Mouse (Mus musculus) lung, adult 18-20 months (tissue): ENCODE data around the gene 1600014C23Rik.

ENCODE experiments used
- DNase-seq, 2 experiments: peaks; one replicate each; pipeline ENCODE4 v3.0.0; 2022; ENCODE audit warnings: mixed read lengths in 2 of 2

1600014C23Rik gene

DNA sequence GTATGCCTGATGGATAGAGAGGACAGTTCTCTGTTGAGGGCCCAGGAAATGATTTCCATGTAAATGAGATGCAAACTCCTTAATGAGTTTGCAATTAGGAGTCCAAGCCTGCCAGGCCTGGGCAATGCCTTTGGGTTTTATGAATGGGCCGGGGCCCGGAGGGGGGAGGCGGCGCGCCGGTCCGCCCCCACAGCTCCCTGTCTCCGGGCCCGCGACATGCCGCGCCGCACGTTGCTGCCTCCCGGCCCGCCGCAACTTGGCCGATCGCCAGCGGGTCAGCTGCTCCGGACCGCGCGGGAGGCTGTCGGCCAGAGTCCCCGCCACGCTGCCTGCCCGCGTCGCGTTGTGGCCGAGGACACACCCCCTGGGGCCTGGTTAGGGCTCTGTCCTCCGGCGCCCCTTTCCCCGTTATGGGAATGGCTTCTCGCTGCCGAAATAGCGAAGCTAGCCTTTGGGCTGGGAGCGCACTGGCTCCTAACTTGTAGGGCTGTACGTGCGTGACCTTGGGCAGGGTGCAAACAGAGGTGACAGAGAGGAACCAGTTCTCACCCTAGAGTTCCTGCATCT lies at the start of gene 1600014C23Rik:
Gene 1600014C23Rik (minus strand): TSS at position 110 of the 567 bp plus-strand sequence.
- DNase-seq, result peak in 1 of 2 experiments; percentile 37

DNA sequence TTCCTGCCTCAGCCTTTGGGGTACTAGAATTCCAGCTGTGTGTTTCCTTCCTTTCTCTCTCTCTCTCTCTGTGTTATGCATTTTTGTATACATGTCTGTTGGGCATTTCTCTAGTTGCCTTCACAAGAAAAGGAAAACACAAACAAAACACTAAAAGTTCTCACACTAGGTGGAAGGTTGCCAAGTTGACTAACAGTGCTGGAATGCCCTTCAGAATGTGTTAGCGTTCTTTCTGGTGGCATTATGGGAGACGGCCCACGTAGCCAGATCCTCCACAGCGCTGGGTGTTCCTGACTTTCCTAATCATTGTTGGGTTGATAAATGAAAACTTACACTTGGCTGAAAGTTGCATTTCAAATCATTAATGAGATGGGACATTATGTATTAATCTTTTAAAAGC lies 44.8 kb upstream of the 1600014C23Rik start:
- DNase-seq, result no peak

DNA sequence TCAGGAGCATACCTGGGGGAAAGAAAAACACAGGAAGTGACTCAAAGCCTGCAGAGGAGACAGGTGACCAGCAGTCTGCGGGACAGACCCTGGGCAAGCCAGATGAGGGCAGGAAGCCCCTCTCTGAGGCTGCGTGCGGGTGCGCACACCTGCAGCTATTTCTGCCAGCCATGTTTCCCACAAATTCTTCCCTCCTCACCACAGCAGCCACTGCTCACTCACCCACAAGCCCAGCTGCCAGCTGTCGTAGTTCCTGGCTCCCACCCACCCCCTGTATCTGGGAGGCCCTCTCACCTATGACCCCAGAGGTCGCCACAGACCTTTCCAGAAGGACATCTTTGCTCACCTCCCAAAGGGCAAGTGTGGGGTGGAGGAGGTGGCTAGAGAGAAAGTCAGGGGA lies 43.8 kb upstream of the 1600014C23Rik start:
- DNase-seq, result no peak

DNA sequence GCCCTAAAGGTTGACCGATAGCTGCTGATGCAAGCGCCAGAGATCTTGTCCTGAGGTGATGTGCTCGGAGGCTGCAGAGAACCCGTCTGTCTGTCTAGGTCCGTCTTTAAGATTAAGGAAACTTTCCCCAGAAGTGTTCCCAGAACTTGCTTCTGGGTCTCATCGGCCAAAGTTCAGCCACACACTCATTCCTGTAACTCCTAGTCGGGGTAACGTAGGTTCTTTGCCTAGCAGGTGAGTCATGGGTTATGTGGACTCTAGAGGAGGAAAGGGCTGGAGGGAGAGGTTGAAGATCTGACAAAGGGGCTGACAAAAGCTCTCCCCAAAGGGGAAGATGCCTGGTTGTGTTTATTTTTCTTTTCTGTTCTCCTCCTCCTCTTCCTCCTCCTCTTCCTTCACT lies 42.5 kb upstream of the 1600014C23Rik start:
- no peak for DNase-seq

DNA sequence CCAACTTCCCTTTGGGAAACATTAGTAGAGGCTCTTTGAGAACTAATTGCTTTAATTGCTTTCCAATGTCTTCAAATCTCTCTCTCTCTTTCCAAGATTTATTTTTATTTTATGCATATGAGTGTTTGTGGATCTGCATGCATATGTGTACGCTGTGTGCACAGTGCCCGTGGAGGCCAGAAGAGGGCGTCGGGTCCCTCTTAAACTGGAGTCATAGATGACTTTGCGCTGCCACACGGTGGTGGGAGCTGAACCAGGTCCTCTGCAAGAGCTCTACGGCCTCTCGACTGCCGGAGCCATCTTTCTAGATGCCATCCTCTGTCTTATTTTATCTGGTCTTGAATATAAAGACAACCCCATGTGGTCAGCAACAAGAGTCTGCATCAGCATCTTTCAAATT lies 41.8 kb upstream of the 1600014C23Rik start:
- no peak for DNase-seq

DNA sequence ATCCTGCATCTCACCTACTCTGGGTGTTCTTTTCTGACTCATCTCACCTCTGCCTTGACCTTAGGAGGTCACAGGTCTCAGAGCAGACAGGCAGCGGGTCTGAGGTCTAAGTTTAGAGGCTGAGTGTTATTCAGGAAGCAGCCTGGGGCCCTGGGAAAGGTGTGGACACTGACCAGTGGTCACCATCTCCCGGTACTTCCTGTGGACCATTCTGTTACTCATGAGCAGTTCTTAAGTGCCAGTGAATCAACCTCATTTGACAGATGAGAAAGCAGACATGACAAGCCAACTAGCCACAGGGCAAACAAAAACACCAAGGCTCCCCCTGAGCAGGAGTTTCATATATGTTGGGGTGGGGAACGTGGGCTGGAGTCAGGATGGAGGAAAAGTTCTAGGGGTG lies 38.9 kb upstream of the 1600014C23Rik start:
- DNase-seq, result no peak

DNA sequence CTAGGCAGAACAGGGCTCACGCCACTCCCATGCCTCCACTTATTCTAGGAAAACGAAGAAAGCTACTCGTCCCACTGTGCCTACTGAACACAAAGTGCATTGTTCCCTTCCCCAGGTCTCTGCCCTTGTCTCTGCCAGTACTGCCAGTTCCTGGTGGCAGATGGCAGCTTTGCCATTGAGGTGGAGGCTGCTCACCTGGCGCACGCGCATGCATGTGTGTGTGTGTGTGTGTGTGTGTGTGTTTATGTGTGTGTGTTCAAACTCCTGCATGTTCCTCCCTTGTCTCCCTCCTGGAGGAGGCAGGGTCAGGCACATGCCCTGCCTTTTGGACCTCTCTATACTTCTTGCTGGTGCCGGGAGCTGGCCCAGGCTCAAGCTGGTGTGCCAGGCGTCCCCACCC lies 38.5 kb upstream of the 1600014C23Rik start:
- DNase-seq, result no peak

DNA sequence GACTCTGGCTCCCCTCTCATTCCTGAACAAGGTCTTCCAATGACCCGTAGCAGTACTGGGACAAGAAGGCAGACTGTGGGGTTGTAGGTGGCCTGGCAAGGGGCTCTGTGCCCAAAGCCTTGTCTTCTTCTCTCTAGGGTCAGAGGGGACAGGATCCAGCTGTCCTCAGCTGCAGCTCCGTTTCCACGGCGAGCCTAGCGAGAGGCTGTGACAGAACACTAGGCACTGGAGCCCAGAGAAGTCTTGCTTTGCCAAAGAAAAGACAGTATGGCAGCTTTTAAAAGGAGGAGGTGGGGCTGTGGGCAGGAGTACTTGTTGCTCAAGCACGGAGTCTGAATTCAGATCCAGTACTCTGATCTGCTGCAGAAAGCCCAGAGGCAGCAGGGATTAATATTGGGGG lies 36.8 kb upstream of the 1600014C23Rik start:
- peak; percentile 30 to 52 for DNase-seq

DNA sequence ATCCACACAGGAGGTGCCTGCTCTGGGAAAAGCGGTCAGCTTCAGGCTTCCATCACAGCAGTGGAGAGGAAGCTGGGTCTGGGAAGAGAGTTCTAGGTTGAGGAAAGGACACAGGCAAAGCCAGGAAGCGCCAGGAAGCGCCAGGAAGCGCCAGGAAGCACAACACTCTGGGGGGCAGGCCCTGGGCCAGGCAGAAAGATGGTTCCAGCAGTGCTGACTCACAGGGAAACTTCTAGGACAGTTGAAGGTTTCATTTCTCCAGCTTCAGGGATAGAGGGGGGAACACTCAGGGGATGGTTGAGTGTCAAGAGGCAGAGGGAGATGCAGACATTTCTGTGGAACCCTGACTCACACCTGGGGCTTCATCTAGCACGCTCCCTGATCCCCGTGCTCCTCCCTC lies 36.2 kb upstream of the 1600014C23Rik start:
- DNase-seq, result no peak

DNA sequence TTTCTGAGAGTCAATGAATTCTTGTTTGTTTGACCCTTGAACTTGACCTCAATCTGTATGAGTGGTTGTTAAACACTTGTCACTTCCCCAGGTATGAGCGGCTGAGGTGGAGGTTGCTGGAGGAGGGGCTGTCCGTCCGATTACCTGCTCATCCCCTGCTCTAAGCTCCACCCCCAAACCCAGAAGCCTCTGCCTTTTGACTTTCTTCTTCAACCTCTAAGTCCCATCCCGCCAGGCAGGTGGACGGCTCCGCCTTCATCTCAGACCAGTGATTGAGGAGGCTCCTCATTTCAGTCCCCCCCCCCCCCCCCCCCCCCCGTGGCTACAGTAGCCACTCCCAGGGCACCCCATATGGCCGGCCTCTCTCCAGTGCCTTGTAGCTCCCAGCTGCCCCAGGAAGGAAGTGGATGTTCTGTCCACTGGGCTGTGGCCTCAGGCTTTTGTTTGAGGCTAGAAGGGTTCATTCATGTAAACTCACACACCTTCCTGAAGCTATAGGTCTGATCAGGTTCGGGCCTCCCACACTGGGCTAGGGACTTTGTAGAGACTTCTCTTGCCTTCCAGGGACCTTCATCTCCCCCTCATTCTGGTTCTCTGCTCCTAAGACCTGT lies 34.0 kb upstream of the 1600014C23Rik start:
- DNase-seq, result peak; percentile 77 to 86

DNA sequence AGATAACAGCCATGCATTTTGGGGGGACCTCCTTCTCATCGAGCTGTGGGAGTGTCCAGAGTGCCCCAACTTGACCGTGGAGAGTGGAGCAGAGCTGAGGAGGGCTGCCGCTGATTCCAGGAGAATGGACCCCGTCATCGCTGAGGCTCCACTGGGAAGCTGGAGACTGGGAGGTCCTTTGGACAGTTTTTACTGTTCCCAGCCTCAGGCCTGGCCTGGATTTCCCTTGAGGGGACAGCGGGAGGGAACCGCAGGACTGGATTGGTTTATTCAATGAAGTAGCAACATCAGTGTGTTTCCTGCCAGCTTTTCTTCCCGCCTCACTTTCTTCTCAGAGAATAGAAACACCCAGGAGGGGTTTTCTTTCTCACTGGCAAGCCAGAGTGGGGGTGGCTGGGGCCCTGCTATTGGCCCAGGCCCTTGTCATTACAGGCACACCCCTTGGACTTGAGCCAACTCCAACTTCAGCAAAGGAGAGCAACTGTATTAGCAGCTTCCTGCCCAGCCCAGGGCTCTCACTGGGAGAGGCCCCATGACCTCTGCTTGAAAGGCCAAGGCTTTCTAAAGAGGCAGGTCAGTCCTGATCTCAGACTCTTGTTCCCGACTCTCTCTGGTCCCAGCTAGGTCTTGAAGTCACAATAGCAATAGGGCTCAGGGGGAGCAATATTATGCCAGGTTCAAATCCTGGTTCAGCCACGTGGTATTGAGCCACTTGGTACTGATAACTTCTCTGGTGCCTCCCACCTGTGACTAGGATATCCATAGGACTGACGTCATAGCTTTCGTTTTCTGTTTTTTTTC lies 33.3 kb upstream of the 1600014C23Rik start:
- DNase-seq, result peak; percentile 93 to 97

DNA sequence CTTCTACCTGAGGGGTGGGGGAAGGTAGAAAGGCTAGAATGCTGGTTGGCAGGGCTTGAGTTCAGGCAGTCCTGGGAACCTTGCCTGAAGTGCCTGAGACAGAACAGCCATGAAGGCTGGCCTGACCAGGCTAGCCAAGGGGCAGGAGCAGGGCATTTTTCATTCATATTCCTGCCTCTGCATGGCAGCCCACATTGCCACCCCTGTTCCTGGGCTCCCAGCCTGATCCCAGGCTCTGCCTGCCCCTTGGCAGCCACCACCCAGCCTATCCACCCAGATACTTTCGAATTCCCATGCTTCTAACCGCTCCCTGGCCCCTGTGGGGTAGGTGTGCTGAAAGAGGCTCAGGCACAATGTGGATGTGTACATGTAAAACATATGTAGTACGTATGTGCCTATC lies 32.3 kb upstream of the 1600014C23Rik start:
- DNase-seq, result no peak

DNA sequence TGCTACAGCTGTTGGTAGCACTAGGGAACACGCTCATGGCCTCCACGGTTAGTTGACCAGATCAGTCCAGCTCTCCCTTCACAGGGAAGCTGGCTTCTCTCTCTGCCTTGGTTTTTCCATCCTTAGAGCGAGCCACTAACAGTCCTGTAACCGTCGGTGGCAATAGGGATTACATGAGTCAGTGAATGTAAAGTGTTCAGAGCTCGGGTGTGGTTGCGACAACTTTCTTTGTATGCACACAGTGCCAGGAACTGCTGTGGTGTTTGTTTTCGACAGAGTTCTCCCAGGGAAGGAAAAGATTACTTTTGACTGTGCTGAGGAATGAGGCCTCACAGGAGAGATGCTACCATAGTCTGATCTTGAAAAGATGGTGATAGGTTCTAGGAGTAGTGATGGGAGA lies 29.5 kb upstream of the 1600014C23Rik start:
- no peak for DNase-seq

DNA sequence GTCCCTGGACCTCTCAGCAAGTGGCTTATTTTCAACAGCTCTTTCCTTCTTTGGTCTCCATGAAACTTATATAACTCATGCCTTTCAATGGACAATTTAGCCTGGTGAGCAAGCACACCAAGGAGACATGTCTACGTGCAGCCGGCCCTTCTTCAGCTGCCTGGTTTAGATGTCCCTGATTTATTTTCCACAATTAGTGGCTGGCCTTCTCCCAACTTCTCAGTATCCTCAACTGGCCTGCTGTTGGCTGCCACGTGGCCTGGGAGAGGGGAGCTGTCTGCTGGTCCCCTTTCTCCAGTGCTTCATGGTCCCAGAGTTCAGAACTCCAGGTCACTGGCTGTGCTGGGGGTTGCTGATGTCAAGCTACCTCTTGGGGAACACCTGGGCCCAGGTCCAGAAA lies 28.3 kb upstream of the 1600014C23Rik start:
- DNase-seq, result no peak

DNA sequence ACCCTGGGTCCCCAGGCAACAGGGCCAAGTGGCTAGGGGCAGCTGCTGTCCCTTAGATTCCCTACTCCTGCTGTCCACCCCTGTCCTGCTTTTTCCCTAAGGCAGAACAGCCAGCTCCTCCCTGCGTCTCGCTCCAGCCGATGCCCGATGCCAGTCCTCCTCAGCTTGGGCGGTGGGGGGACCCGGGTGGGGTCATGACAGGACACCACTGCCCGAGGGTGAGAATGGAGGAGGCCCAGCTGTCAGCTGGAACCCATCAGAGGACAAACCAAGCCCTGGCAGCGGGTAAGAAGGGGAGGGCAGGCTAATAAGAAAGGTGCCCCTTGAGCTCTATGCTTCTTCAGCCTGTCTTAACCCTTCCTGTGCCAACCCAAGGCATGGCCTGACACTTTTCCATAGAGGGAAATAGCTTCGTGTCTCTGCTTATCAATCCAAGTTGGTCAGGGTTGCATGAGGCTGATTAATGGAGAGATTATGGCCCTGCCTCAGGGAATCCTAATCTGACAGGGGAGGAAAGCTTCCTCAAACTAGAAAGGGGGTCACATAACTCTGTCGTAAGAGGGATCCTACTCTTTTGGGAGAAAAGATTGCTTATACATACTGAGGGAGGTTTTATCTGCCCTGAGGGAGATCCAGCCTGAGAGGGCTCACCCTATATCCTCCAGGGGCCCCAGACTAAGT lies 27.5 kb upstream of the 1600014C23Rik start:
- DNase-seq, result no peak

DNA sequence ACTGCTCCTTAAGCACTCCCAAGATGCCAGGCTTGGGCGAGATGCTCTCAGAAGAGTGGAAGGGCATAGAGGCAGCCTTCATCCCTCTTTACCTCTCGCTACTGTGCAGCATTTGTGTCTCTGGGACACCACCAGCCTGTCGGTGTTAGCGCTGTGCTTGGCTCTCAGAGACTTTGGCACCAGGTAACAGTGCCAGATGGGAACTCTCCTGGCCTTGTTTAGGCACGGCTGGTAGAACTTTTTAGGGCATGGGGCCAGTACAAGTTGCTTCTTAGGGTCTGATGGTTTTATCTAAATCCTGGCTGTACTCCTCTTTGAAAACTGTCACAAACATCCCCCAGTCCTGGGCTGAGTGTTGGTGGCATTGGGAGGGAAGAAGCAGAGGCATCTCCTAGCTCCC lies 26.1 kb upstream of the 1600014C23Rik start:
- DNase-seq, result no peak

DNA sequence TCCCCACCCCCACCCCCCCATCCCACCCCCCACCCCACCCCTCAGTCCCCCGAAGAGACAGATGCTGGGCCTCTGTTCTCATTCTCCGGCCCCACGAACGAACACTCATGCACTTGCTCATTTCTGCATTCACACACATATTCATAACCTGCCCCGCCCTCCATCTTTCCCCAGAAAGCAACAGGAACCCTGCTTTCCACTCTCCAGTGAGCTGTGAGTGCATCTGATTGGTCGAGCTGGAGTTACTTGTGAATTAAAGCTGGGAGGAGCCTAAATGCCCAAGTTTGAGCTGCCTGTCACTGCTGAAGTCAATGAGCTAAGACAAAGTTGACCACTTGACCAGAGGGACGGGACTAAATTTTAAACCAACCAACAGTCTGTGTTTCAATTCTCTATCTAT lies 25.2 kb upstream of the 1600014C23Rik start:
- no peak for DNase-seq

DNA sequence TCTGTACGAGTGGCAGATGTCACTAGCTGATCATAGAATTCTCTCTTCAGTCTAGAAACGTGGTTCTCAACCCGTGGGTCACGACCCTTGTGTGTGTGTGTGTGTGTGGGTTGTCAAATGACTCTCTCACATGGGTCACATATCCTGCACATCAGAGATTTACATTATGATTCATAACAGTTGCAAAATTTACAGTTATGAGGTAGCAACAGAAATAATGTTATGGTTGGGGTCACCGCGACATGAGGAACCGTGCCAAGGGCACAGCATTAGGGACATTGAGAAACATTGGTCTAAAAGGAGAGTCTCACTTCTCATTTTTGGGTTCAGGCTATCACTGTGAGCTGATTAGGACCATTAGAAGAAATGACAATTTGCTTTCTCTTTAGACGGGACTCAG lies 24.3 kb upstream of the 1600014C23Rik start:
- DNase-seq, result no peak

DNA sequence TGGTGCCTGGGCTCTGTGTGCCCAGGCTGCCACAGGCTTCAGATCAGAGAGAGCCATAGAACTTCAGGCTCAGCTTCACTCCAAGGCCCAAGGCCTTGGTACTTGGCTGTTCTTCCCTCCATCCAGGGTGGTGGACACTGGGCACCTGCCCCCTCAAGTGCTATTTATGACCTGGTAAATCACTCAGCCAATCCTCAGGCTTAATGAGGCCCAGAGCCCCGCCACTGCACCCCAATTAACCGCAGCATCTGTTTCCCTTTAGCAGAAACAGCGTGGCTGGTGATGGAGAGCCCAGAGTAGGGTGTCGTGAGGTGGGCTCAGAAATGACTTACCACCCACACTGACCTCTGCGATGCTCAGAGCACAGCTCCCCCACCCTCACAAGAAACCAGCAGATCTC lies 23.2 kb upstream of the 1600014C23Rik start:
- no peak for DNase-seq

DNA sequence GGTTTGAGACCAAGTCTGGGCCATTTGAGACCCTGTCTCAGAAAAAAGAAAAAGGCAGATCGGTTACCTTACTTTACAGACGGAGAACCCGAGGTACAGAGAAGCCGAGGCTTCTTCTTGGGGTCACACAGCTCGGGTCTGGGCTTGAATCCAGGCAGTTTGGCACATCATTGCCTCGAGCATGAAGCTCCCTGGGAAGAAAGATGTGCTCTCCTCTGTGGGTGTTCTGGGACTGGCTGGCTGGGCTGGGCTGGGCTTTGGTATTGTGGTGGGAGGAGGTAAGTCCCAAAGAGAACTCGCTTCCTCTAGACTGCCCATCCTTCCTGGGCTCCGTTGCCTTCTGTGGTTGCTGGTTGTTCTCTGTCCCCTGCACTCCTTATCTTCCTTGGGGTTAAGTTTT lies 22.7 kb upstream of the 1600014C23Rik start:
- no peak for DNase-seq

DNA sequence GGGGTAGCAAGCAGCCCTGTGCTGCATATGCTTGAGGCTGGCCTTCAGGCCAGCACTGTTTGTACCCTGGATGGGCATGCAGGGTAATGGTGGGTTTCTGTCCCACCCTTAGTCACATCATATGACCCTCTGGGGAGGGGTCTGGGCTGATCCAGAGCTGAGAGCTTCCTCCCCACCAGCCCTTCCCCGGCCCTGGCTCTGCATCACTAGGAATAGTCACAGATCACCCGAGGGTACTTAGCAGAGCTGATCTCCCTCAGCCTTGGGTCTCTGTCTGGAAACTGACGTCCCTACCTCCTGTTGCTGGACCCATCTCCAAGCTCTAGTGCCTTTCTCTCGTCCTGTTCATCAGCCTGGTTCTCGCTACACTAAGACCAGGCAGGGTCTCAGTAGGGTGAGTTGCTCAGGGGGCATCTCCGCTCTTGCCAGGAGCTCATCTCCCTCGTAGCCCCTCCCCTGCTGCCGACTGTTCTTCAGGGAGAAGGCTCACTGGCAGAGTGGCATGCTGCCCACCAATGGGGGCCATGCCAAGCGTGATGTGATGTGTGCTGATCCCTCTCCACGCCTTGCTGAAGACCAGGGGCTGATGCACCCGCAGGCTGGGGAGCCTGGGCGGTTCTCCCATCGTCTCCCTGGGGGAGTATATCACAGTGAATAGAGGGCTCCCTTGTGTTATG lies 20.7 kb upstream of the 1600014C23Rik start:
- DNase-seq, result no peak

DNA sequence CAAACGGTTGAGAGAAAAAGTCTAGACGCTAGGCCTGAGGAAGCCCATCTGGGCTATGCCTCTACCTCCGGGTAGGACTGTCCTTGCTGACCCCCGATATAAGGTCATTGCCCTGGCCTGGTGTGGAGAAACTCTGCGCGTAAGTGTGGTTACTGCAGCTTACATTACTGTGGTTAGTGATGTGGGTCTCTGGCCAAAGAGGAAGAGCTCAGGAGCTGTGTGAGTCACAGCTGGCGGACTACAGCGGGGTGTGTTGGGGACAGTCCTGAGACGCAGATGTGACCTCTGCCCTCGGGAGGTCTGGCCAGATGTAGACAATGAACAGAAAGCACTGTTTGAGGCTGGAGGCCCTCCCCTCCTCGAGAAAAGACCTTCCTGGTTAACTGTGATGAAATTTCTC lies 19.0 kb upstream of the 1600014C23Rik start:
- peak; percentile 62 to 72 for DNase-seq

DNA sequence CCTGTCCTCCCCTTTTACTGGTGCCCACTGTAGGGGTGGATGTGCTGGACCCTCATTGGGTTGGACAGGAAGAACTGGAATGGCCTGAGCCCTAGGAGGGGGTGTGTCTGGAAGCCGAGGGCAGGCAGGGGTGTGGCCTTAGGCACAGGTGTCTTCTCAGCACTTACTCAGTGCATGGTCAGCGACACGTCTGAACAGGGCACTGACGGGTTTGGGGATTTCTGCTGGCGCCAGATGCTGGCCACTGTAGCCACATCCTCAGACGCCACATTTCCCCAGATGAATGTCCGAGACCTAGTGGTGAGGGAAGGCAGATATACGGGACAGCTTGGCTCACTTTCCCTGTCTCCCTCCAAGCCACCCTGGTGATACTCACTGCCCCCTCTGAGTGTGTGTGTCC lies 18.4 kb upstream of the 1600014C23Rik start:
- DNase-seq, result no peak
